Mouse (Mus musculus): ENCODE measurements around the gene Wfikkn1. TPM values are rescaled to one million over a fixed set of nuclear protein-coding genes. Genes with fewer than 3 reads are reported as not detected.

Wfikkn1 gene
- polyA plus RNA-seq, 1 experiment from 2014 or later = 0.56 TPM

Small RNA genes lying within 50 kb of the gene (microRNA-seq; reads per million reads assigned to microRNA genes)
- gene Mir3082 = not detected

Other genes with a start within 250 kb of the Wfikkn1 start
- 0.85 and 1.0 TPM in 2 replicates for gene Gng13, start 163.7 kb downstream of the Wfikkn1 start, polyA plus RNA-seq (2015; fragmentation: Nextera tagmentation; extraction: Ambion mirVana)
- gene Chtf18, start 153.4 kb downstream of the Wfikkn1 start, polyA plus RNA-seq (2015; fragmentation: Nextera tagmentation; extraction: Ambion mirVana) = 22.9 and 25.1 TPM in 2 replicates
- 17.5 and 18.9 TPM in 2 replicates for gene Rpusd1, start 153.2 kb downstream of the Wfikkn1 start, polyA plus RNA-seq (2015; fragmentation: Nextera tagmentation; extraction: Ambion mirVana)
- 0.05 and 0.14 TPM in 2 replicates for gene Mslnl, start 144.8 kb downstream of the Wfikkn1 start, polyA plus RNA-seq (2015; fragmentation: Nextera tagmentation; extraction: Ambion mirVana)
- 77.0 and 104 TPM in 2 replicates for gene Msln, start 126.5 kb downstream of the Wfikkn1 start, polyA plus RNA-seq (2015; fragmentation: Nextera tagmentation; extraction: Ambion mirVana)
- gene Narfl, start 107.1 kb downstream of the Wfikkn1 start, polyA plus RNA-seq (2015; fragmentation: Nextera tagmentation; extraction: Ambion mirVana) = 28.3 and 28.6 TPM in 2 replicates
- 49.8 and 54.2 TPM in 2 replicates for gene Haghl, start 95.2 kb downstream of the Wfikkn1 start, polyA plus RNA-seq (2015; fragmentation: Nextera tagmentation; extraction: Ambion mirVana)
- 0.12 TPM in 1 of 2 replicates, not detected in the other for gene Ccdc78, start 94.3 kb downstream of the Wfikkn1 start, polyA plus RNA-seq (2015; fragmentation: Nextera tagmentation; extraction: Ambion mirVana)
- gene Fam173a, start 88.0 kb downstream of the Wfikkn1 start, polyA plus RNA-seq (2015; fragmentation: Nextera tagmentation; extraction: Ambion mirVana) = 96.9 and 102 TPM in 2 replicates
- gene AC134908.4, start 85.2 kb downstream of the Wfikkn1 start, polyA plus RNA-seq (2015; fragmentation: Nextera tagmentation; extraction: Ambion mirVana) = 1.2 TPM in 1 of 2 replicates, not detected in the other
- gene Metrn, start 83.7 kb downstream of the Wfikkn1 start, polyA plus RNA-seq (2015; fragmentation: Nextera tagmentation; extraction: Ambion mirVana) = 25.4 and 28.0 TPM in 2 replicates
- 2.6 and 2.8 TPM in 2 replicates for gene Fbxl16, start 71.8 kb downstream of the Wfikkn1 start, polyA plus RNA-seq (2015; fragmentation: Nextera tagmentation; extraction: Ambion mirVana)
- gene Wdr24, start 57.2 kb downstream of the Wfikkn1 start, polyA plus RNA-seq (2015; fragmentation: Nextera tagmentation; extraction: Ambion mirVana) = 24.7 and 28.6 TPM in 2 replicates
- gene Jmjd8, start 52.0 kb downstream of the Wfikkn1 start, polyA plus RNA-seq (2015; fragmentation: Nextera tagmentation; extraction: Ambion mirVana) = 56.7 and 58.1 TPM in 2 replicates
- gene Stub1, start 47.5 kb downstream of the Wfikkn1 start, polyA plus RNA-seq (2015; fragmentation: Nextera tagmentation; extraction: Ambion mirVana) = 312 and 314 TPM in 2 replicates
- gene Rhbdl1, start 43.6 kb downstream of the Wfikkn1 start, polyA plus RNA-seq (2015; fragmentation: Nextera tagmentation; extraction: Ambion mirVana) = 2.5 and 2.8 TPM in 2 replicates
- 2.7 and 3.4 TPM in 2 replicates for gene Gm20683, start 39.1 kb downstream of the Wfikkn1 start, polyA plus RNA-seq (2015; fragmentation: Nextera tagmentation; extraction: Ambion mirVana)
- gene Rhot2, start 36.0 kb downstream of the Wfikkn1 start, polyA plus RNA-seq (2015; fragmentation: Nextera tagmentation; extraction: Ambion mirVana) = 22.4 and 23.5 TPM in 2 replicates
- 20.9 and 22.1 TPM in 2 replicates for gene Wdr90, start 19.4 kb downstream of the Wfikkn1 start, polyA plus RNA-seq (2015; fragmentation: Nextera tagmentation; extraction: Ambion mirVana)
- 41.5 and 49.4 TPM in 2 replicates for gene Mcrip2, start 12.1 kb downstream of the Wfikkn1 start, polyA plus RNA-seq (2015; fragmentation: Nextera tagmentation; extraction: Ambion mirVana)
- gene Mettl26, start 5.8 kb downstream of the Wfikkn1 start, polyA plus RNA-seq (2015; fragmentation: Nextera tagmentation; extraction: Ambion mirVana) = 57.1 and 63.8 TPM in 2 replicates
- 26.3 and 27.7 TPM in 2 replicates for gene Rab40c, start 38.9 kb upstream of the Wfikkn1 start, polyA plus RNA-seq (2015; fragmentation: Nextera tagmentation; extraction: Ambion mirVana)
- 57.2 and 62.0 TPM in 2 replicates for gene Pigq, start 64.1 kb upstream of the Wfikkn1 start, polyA plus RNA-seq (2015; fragmentation: Nextera tagmentation; extraction: Ambion mirVana)
- gene Nhlrc4, start 64.1 kb upstream of the Wfikkn1 start, polyA plus RNA-seq (2015; fragmentation: Nextera tagmentation; extraction: Ambion mirVana) = 0.12 and 0.66 TPM in 2 replicates
- 0.11 and 0.31 TPM in 2 replicates for gene A930017K11Rik, start 71.7 kb upstream of the Wfikkn1 start, polyA plus RNA-seq (2015; fragmentation: Nextera tagmentation; extraction: Ambion mirVana)
- 21.6 and 23.3 TPM in 2 replicates for gene Capn15, start 104.9 kb upstream of the Wfikkn1 start, polyA plus RNA-seq (2015; fragmentation: Nextera tagmentation; extraction: Ambion mirVana)
- gene Rab11fip3, start 188.7 kb upstream of the Wfikkn1 start, polyA plus RNA-seq (2015; fragmentation: Nextera tagmentation; extraction: Ambion mirVana) = 6.0 and 6.9 TPM in 2 replicates
- gene Decr2, start 209.5 kb upstream of the Wfikkn1 start, polyA plus RNA-seq (2015; fragmentation: Nextera tagmentation; extraction: Ambion mirVana) = 47.1 and 56.6 TPM in 2 replicates
- gene Nme4, start 214.7 kb upstream of the Wfikkn1 start, polyA plus RNA-seq (2015; fragmentation: Nextera tagmentation; extraction: Ambion mirVana) = 67.7 and 74.7 TPM in 2 replicates
- 5.7 and 6.9 TPM in 2 replicates for gene Tmem8, start 232.4 kb upstream of the Wfikkn1 start, polyA plus RNA-seq (2015; fragmentation: Nextera tagmentation; extraction: Ambion mirVana)
- gene Mrpl28, start 242.6 kb upstream of the Wfikkn1 start, polyA plus RNA-seq (2015; fragmentation: Nextera tagmentation; extraction: Ambion mirVana) = 184 and 201 TPM in 2 replicates

All from stomach, embryonic 16.5 days (tissue).